Mouse (Mus musculus): ENCODE data around the gene Plcl2.

The Plcl2 gene

GRCm38 (mm10) chr17:50735382-50735954 is 226.3 kb downstream of the Plcl2 start:
- peak; percentile 29 for DNase-seq (ENCODE audit: low read depth, low spot score)

DNA sequence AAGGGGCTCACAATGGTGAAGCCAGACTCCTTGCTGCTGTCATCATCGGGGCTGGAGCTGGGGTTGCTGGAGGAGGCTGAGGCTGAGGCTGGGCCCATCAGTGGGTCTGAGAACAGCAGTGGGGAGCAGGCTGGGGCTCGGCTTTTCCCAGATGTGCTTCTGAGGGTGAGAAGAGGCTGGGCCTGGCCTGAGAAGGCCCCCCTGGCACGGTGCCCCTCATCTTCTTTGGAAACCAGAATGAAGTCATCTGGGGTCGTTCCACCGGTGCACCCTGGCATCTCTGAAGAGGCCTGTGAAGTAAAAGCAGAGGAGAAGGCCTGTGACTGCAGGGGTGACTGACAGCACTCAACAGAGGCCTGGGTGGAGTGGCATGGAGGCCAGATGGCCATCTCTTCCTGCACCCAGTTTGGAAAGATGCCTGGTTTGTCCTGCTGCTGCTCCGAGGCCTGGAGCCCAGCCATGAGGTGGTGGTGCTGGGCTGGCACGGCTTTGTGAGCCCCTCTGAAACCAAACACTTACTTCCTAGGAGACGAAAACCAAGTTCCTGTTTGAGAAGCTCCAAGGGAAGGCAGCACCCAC is 226.8 kb downstream of the Plcl2 start:
- DNase-seq (ENCODE audit: low read depth, low spot score) = no peak

DNA sequence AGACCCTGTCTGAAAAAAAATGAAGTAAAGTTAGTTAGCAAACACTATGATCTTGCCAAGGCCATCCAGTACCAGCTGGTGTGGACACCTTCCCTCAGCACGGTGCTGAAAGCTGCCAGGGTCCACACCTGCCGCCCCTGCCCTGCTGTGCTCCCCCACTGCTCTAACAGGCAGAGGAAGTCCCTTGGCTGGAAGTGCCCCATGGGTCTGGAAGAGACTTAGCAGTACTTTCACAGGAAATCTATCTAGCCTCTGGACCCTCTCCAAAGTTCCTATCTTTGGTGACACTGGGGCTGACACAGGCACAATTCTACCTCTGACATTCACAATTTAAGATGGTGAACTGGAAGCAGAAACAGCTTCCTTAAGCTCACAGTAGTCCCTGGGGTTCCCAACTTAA is 227.9 kb downstream of the Plcl2 start:
- DNase-seq (ENCODE audit: low read depth, low spot score) = no peak
